Mouse (Mus musculus) frontal cortex, adult 2 months (tissue): ENCODE measurements around the gene Ctdsp2. TPM values are rescaled to one million over a fixed set of nuclear protein-coding genes. Genes with fewer than 3 reads are reported as not detected.

ENCODE experiments used
- DNase-seq, 2 experiments: peaks; one replicate each; pipeline ENCODE4 v3.0.0; 2022; ENCODE audit warnings: low spot score in 1 of 2; ENCODE audit errors: extremely low spot score in 1 of 2
- polyA plus RNA-seq: library from polyadenylated mRNA; depleted of rRNA; stranded (reverse); fragments of >200 nt; gene quantifications from 2 replicates; pipeline ENCODE4 v1.2.3, GENCODE M21; 2012

The Ctdsp2 gene
- polyA plus RNA-seq, 1 experiment: 78.3 TPM

DNA sequence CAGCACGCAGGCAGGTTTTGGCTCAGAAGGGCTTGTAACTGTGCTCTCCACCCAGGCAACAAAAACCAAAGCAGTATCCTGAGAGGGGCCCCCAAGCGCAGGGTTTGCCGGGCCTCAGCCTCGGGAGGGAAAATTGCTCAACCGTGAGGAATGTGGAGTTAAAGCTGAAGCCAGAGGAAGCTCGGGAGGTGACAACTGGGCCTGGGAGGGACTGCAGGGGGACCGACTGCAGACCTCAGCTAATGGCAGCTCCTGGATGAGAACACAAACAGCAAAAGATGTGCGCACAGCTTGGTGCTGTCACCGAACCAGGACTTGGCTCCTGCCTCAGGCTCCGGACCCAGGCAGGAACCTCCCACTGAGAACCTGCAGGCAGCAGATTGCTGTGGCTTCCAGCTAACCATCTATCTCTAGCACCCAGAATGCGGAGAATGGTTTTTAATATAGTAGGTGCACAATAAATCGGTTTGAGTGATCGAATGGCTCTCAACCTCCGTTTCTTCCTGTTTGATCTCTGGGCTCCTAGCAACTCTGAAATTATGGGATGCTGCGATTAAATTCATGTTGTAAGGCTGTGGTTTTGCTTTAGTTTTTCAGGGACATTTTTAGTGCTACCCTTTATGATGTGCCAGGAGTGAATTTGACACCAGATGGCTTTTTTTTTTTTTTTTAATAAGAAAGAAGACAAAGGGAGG is 16.1 kb upstream of the Ctdsp2 start:
- peak in 1 of 2 experiments; percentile 55 for DNase-seq

DNA sequence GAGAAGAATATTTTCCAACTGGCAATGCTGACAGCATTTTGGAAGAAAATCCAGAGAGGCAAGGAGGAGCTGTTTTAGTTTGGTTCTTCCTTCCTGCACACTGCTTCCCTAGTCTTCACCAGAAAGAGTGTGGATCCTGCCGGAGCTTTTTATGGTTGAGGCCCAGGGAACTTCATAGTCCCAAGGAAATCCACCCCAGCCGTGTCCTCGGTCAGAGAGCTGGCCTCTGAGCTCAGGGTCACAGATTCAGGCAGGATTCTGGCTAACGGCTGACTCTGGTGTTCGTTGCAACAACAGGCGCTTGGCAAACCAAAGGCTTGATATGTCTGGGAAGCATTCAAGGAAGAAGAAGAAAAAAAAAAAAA is 15.6 kb upstream of the Ctdsp2 start:
- no peak for DNase-seq

DNA sequence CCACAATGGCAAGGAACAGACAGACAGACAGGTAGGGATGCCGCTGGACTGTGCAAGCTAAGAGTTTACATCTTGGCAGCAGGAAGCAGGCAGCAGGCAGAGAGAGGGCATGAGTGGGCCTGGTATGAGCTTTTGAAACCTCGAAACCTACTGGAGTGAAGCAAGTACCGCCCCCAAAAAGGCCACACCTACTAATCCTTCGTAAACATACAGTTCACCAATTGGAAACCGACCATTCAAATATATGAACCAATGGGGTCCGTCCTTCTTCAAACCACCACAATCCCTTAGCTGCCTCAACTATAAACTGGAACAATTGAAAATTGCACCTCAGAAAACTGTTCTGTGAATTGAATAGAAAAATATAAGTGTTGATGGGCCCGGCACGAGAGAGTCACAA is 14.7 kb upstream of the Ctdsp2 start:
- DNase-seq: no peak

- no peak for DNase-seq
Measured at GRCm38 (mm10) chr10:126971363-126972050, 7.0 kb upstream of the Ctdsp2 start.

DNA sequence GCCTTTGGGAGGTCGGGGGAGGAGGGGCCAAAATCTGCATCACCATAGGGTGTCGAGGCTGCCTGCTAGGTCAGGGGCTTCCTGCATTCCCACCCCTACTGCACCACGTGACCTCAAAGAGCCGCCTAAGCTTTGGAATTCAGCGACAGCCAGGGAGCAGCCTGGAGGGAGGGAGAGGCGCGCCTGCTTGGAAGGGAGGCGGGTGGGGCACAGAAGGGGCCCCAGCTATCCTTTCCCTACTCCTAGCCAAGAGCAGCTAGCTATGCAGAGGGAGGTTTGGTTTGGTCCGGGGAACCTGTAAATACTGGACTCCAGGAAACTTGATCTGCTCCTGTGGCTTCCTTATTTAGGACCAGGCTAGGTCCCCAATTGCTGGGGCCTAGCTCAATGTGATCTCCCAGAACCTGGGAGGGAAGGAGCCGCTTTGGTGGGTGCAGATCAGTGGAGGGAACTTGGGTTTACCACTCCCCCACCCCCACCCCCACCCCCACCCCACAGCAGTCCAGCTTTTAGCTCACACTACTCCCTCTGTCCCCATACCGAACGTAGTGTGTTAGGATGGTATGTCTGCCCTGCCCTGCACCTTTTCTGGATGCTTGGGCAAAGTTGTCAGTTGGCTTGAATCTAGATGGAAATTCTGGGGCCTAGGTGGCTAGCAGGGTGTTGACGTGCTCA is 6.3 kb upstream of the Ctdsp2 start:
- DNase-seq: no peak

- DNase-seq: no peak
Measured at GRCm38 (mm10) chr10:126972988-126973387, 5.5 kb upstream of the Ctdsp2 start.

DNA sequence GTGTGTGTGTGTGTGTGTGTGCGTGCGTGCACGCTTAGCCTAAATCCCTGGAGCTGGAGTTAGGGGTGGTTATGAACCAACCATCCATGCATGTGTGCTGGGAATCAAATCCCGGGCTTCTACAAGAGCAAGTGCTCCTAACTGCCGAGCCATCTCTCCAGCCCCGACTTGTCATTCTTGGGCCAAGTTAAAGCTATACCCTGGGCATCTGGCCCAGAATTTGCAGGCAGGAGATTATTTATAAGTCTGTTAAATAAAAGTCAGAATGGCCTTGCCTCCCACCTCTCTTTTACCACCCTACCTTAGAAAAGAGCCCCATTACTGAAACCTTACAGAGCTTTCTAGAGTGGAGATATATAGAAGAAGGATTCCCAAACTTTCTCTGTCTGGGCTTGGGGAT is 2.8 kb upstream of the Ctdsp2 start:
- no peak for DNase-seq

- DNase-seq: no peak
Measured at GRCm38 (mm10) chr10:126977076-126977475, 1.4 kb upstream of the Ctdsp2 start.

DNA sequence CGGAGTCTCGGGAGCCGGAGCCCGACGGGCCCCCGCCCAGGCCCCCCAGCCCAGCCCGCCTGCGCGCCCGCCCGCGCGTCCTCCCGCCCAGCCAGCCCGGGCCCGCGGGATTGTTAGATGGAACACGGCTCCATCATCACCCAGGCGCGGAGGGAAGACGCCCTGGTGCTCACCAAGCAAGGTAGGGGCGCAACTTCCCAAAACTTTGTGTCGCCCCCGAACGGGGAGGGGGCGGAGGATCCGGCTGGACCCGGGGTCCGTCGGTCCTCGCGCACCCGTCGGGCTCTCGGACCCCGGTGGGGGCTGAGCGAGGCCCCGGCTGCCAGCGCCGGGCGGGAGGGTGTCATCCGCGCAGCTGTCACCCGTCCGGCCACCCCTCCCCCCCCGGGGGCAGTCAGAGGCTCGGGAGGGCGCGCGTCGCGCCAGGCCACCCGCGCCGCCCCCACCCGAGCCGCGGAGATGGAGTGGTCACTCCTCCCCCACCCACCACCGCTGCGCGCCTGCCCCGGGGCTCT is 661 bp downstream of the Ctdsp2 start:
- DNase-seq: peak in 1 of 2 experiments; percentile 45

- peak in 1 of 2 experiments; percentile 65 for DNase-seq
Measured at GRCm38 (mm10) chr10:126979636-126980151, 1.2 kb downstream of the Ctdsp2 start.

DNA sequence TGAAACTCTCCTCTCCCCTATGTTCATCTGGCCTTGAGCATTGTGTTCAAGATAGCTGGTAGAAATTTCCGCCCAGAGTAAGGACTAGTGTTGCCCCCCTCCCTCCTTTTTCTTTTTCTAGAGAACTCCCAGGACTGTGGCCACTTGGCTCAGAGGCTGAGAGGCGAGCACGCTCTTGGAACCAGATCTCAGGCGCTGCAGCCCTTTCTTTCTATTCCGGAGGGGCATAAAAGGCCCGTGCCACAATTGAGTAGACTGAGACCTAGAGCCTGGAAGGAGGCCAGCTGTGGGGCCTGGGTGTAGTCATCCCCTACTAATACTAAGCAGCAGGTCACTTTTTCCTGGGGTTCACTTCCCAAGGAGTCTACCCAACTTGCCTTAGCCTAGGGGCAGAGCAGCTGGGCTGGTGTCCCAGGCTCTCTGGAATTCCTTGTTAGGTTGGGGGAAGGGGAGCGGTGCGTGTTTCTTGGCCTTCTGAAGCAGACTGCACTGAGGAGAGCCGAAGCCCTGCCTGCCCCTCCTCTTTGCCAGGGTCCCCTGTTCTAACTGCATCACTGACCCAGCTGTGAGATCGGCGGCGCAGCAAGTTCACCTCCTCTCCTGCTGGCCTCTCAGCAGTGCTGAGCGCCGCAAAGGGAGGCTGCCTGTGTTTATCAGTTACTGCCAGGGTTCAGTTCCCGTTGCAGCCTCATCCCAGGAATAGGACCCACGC is 1.9 kb downstream of the Ctdsp2 start:
- peak in 1 of 2 experiments; percentile 53 for DNase-seq

DNA sequence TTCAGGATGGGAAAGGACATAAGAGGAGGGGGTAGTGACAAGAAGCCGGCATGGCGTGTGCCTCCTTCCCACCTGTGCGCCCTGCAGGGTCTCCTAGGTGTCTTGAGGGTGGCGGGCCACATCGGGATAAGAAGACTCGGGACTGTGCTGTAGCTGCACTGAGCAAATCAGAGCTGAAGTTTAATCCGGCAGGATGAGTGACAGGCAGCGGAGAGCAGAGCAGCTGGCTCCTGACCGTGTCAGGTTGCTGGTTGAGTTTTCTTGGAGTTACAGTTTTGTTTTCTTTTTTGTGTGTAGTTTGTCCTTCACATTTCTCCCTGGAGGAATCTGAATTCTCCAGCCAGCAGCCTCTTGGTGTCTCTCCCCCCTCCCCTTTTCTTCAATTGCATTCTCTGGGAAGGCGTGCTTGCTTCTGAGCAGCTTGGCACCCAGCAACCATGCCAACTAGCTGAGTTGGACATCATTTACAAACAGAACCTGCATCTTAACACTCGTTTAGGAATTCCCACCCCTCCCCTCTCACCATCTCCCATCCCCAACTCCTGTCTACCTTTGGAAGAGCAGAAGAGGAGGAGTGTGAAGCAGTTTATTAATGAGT is 2.5 kb downstream of the Ctdsp2 start:
- DNase-seq: no peak

DNA sequence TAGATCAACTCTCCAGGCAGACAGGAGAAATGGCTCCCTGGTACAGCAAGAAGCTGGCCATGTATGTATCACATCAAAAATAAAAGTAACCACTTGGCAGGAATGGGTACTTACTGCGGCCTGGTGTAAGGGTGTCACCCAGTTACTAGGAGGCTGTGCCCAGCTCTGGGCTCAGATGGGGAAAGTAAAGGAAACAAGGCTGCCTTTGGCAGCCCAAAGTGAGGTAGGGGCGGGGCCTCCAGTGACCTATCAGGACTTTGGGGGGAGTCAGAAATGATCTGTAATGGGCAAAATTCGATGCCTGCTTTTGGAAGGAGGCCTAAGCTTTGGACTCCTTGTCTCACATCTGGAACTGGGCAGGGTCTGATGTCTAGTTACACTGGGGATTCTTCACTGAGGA is 3.2 kb downstream of the Ctdsp2 start:
- no peak for DNase-seq

DNA sequence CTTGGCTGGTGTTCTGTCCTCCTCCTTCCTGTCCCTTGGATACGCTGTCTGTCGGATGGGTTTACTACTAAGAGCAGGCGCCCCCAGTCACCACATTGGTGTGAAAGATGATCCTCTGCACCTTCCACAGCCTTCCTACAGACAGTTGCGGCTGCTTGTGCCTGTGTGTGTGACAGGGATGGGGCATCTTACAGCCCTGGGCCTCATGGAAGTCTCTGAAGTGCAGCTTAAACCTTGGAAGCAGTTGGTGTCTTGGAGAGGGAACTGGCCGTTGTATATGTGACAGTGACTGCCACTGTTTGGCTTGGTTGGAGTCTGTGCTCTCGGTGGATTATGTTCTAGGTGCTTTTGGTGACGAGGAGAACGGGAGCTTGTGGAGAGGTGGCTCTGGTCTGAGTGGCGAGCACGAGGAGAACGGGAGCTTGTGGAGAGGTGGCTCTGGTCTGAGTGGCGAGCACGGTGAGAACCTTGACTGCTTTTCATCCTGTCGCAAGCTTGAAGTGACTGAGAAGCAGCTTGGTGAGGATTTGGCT is 4.7 kb downstream of the Ctdsp2 start:
- DNase-seq: no peak

- DNase-seq: peak in 1 of 2 experiments; percentile 38
Measured at GRCm38 (mm10) chr10:126984189-126985004, 5.9 kb downstream of the Ctdsp2 start.

GRCm38 (mm10) chr10:126985127-126985526 is 6.6 kb downstream of the Ctdsp2 start:
- no peak for DNase-seq

DNA sequence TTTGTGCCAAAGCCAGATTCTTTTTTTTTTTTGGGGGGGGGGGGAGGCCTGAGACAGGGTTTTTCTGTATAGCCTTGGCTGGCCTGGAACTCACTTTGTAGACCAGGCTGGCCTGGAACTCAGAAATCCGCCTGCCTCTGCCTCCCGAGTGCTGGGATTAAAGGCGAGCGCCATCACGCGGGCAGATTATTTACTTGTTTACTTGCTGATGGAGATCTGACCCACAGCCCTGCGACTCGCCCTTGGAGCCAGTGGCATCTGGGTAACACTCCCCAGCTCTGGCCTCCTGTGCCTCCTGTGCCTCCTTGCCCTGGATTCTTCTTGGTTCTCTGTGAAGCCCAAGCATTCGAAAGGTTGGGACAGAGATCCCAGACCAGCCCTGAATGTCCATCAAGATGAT is 7.1 kb downstream of the Ctdsp2 start:
- DNase-seq: no peak

GRCm38 (mm10) chr10:126986541-126986961 is 8.0 kb downstream of the Ctdsp2 start:
- DNase-seq: peak in 1 of 2 experiments; percentile 73
